22 mouse cellular contexts compared by ENCODE assay signal in genomic region chr1:105877808-105878207, GRCm38 (mm10).
"Had no signal": no experiment of that assay in that cellular context is flagged by ENCODE, and none has a peak within 500 bp of the region (broad histone marks: within the 10 kb centered on the region; RNA-seq: fewer than 3 reads in every experiment).

No protein-coding gene starts in this region.

- H3K9ac ChIP-seq: kidney, embryonic 15.5 days; limb, embryonic 12.5 days; limb, embryonic 15.5 days; liver, embryonic 15.5 days; lung, embryonic 14.5 days; midbrain, embryonic 12.5 days; midbrain, embryonic 15.5 days; neural tube, embryonic 12.5 days; neural tube, embryonic 15.5 days; stomach, embryonic 15.5 days had no signal

- H3K27me3 ChIP-seq: kidney, embryonic 15.5 days; limb, embryonic 15.5 days; midbrain, embryonic 15.5 days; neural tube, embryonic 12.5 days; stomach, embryonic 15.5 days had no signal

- H3K9me3 ChIP-seq: kidney, embryonic 15.5 days; limb, embryonic 12.5 days; limb, embryonic 15.5 days; liver, embryonic 15.5 days; midbrain, embryonic 12.5 days; midbrain, embryonic 15.5 days; neural tube, embryonic 12.5 days; neural tube, embryonic 15.5 days; stomach, embryonic 15.5 days had no signal

- H3K4me2 ChIP-seq: kidney, embryonic 15.5 days; limb, embryonic 12.5 days; limb, embryonic 15.5 days; liver, embryonic 15.5 days; lung, embryonic 14.5 days; midbrain, embryonic 12.5 days; midbrain, embryonic 15.5 days; neural tube, embryonic 12.5 days; neural tube, embryonic 15.5 days; stomach, embryonic 15.5 days had no signal

- ATAC-seq: lung, postnatal 0 days; midbrain, embryonic 15.5 days had no signal

- H3K4me3 ChIP-seq: kidney, embryonic 15.5 days; left cerebral cortex, adult 2 months; limb, embryonic 12.5 days; limb, embryonic 15.5 days; liver, embryonic 15.5 days; midbrain, embryonic 12.5 days; midbrain, embryonic 15.5 days; neural tube, embryonic 12.5 days; neural tube, embryonic 15.5 days; stomach, embryonic 15.5 days had no signal

- H3K36me3 ChIP-seq: kidney, embryonic 15.5 days; limb, embryonic 12.5 days; limb, embryonic 15.5 days; liver, embryonic 15.5 days; midbrain, embryonic 12.5 days; midbrain, embryonic 15.5 days; neural tube, embryonic 12.5 days; neural tube, embryonic 15.5 days; stomach, embryonic 15.5 days had no signal

- H3K27ac ChIP-seq: kidney, embryonic 15.5 days; left cerebral cortex, adult 2 months; limb, embryonic 12.5 days; limb, embryonic 15.5 days; liver, embryonic 15.5 days; macrophage; midbrain, embryonic 12.5 days; midbrain, embryonic 15.5 days; neural tube, embryonic 12.5 days; neural tube, embryonic 15.5 days; stomach, embryonic 15.5 days had no signal

- DNase-seq: kidney, adult 11 months; kidney, adult 8-10 months; kidney, postnatal 10 days; kidney, postnatal 36 days; layer of hippocampus, postnatal 36 days; lung, embryonic 14.5 days; right cerebral cortex, adult 18-20 months; right cerebral cortex, postnatal 25 days; spleen, adult 18-20 months; thymus, postnatal 25 days had no signal

- H3K4me1 ChIP-seq: liver, embryonic 15.5 days; stomach, embryonic 15.5 days had no signal
